Mouse (Mus musculus): ENCODE measurements at regions not wholly inside any gene's neighbourhood (a gene's known extent, or its start where the extent isn't known, plus 50 kb on each side); places are given as distances from the start of the nearest gene placed in this dataset.
"Not testable (repeated sequence)": the region's sequence is repeated elsewhere in the genome, so short reads cannot be mapped to it uniquely, and the experiment has no call there.

DNA sequence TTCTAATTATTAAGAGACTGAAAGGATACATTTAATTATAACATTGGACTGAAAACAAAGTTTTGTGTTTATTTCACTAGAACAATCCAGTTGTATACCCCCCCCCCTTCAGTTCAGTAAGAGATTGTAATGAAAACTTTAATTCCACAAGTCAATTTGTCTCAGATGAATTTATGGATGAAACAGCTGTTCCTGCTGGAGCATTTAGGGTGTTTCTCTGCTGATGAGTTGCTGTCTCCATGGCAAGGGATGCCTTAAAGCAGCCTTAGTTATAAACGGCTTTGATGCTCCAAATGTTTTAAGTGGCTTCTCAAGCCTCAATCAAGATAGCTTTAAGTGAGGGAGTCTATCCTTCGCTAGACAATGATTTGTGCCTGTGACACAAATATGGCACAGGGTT, 112.1 kb upstream of the Ctso start:
- no peaks in the 10 kb centered on the region for H3K4me1 ChIP-seq (ENCODE audit: control insufficient read depth, insufficient read depth, low read length)
- DNase-seq (ENCODE audit: low spot score) = no peak
- H3K4me2 ChIP-seq (ENCODE audit: low read length) = no peak overlapping the region
- H3K9ac ChIP-seq (ENCODE audit: low read length) = no peak overlapping the region
- H3K27me3 ChIP-seq (replicated peaks; ENCODE audit: control insufficient read depth, insufficient read depth, low read length) = no peaks in the 10 kb centered on the region
- WGBS = 84% methylated on average over 2 of the region's 2 CpGs
- H3K4me3 ChIP-seq (ENCODE audit: low read depth, low read length) = no peak overlapping the region
- no peak for ATAC-seq
- no peak overlapping the region for H3K27ac ChIP-seq (ENCODE audit: low read depth, low read length)
- H3K9me3 ChIP-seq (replicated peaks; ENCODE audit: control insufficient read depth, low read length) = no peaks in the 10 kb centered on the region
- no peaks in the 10 kb centered on the region for H3K36me3 ChIP-seq (ENCODE audit: control insufficient read depth, insufficient read depth, low read length)

DNA sequence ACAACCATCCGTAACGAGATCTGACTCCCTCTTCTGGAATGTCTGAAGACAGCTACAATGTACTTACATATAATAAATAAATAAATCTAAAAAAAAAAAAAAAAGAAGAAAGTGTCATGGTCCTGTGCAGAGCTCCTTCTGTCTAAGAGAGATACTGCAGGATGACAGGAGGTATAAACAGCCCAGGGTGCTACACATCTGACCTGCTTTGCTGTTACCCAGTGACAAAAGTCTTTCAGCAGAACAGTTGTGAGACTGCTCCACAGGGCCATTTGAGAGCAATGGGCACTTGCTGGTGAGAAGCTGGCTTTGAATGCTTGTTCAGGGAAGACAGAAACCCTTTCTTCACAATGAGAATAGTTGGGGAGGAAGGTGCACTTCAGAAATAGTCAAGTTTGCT, 102.9 kb upstream of the Ctso start:
- peak; percentile 16 for DNase-seq (ENCODE audit: low spot score)
- WGBS = no CpG with 5 or more reads among the region's 2 CpGs
- ATAC-seq = peak; percentile 38; the same call in 1 of the 2 replicates

DNA sequence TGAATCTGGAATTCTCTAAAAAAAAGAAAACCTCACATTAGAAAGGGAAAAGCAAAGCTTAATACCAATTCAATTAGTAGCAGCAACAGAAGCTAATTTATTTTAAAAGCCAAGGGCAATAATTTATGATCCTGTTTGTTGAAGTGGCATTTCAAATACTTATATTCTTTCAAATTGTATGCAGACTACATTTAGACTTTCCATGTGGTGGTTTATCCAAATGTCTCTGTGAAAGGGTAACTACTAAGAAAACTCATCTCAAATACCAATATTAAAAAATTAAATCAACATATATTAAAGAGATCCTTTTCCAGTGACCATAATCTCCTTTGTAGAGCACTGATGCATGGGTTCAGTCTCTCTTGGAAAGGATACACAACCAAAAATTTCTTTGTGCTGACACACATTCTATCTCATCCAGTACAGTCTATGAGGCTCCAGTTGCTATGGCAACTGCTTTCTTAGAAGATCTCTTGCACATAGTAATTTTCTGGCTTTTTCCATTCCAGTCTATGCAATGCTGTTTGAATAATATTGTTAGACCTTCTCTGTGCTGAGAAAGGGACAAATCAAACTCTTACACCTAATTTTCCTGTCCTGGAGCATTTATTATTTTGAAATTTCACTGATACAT, 102.3 kb upstream of the Ctso start:
- DNase-seq (ENCODE audit: low spot score) (peak; percentile 91), ATAC-seq (peak; percentile 93)
- no peaks in the 10 kb centered on the region for H3K36me3 ChIP-seq (ENCODE audit: control insufficient read depth, insufficient read depth, low read length)
- H3K9me3 ChIP-seq (replicated peaks; ENCODE audit: control insufficient read depth, low read length) = no peaks in the 10 kb centered on the region
- H3K27me3 ChIP-seq (replicated peaks; ENCODE audit: control insufficient read depth, insufficient read depth, low read length) = no peaks in the 10 kb centered on the region
- no peak overlapping the region for H3K9ac ChIP-seq (ENCODE audit: low read length)
- no peak overlapping the region for H3K4me3 ChIP-seq (ENCODE audit: low read depth, low read length)
- no peak overlapping the region for H3K27ac ChIP-seq (ENCODE audit: low read depth, low read length)
- no peaks in the 10 kb centered on the region for H3K4me1 ChIP-seq (ENCODE audit: control insufficient read depth, insufficient read depth, low read length)
- H3K4me2 ChIP-seq (ENCODE audit: low read length) = no peak overlapping the region

More for the DNA sequence above, 102.9 kb upstream of the Ctso start:
- Histone ChIP-seq H3K27me3 (replicated peaks; ENCODE audit: control insufficient read depth, insufficient read depth, low read length) (no peaks in the 10 kb centered on the region), H3K36me3 (ENCODE audit: control insufficient read depth, insufficient read depth, low read length) (no peaks in the 10 kb centered on the region), H3K4me3 (ENCODE audit: low read depth, low read length) (no peak overlapping the region), H3K4me1 (ENCODE audit: control insufficient read depth, insufficient read depth, low read length) (no peaks in the 10 kb centered on the region), H3K27ac (ENCODE audit: low read depth, low read length) (no peak overlapping the region), H3K9ac (ENCODE audit: low read length) (no peak overlapping the region), H3K9me3 (replicated peaks; ENCODE audit: control insufficient read depth, low read length) (no peaks in the 10 kb centered on the region), H3K4me2 (ENCODE audit: low read length) (no peak overlapping the region)

DNA sequence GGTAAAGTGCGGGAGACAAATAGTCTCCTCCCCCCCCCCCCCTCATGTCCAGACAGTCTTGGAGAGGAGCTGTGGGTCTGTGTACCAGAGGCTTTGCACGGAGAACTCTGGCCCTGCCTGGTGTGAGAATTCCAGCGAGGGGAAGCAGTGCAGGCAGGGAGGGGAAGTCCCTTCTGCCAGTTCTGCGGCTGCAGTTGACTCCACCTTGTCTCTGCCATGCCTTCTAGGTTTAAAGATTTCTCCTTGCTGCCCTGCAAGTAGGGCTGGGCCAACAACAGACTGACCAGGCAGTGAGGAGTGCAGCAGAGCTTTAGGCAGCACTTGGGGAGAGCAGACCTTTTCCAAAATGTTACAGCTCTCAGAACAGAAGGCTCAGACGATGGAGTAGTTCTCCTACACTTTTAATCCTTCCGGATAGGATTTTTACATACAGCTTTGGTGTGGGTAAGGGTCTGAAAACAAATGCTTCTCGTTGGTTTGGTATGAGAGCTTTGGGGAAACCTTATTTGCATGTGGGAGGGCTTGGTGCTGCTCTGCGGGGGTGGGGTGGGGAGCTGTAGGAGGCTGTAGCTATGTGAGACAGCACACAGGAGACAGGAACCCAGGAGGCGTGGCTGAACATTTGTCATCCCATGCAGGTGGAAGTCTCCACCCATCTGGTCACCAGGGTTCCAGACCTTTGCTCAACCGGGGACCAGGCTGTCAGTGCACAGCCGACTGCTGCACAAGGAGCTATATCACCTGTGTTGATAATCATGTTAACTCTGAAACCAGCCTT, 96.8 kb upstream of the Ctso start:
- Histone ChIP-seq H3K4me3 (ENCODE audit: low read depth, low read length) (no peak overlapping the region), H3K27me3 (replicated peaks; ENCODE audit: control insufficient read depth, insufficient read depth, low read length) (no peaks in the 10 kb centered on the region), H3K9ac (ENCODE audit: low read length) (no peak overlapping the region), H3K36me3 (ENCODE audit: control insufficient read depth, insufficient read depth, low read length) (no peaks in the 10 kb centered on the region), H3K4me1 (ENCODE audit: control insufficient read depth, insufficient read depth, low read length) (no peaks in the 10 kb centered on the region), H3K4me2 (ENCODE audit: low read length) (no peak overlapping the region), H3K27ac (ENCODE audit: low read depth, low read length) (no peak overlapping the region), H3K9me3 (replicated peaks; ENCODE audit: control insufficient read depth, low read length) (no peaks in the 10 kb centered on the region)
- DNase-seq (ENCODE audit: low spot score) = no peak
- no peak for ATAC-seq
- WGBS = 14% methylated on average over 11 of the region's 11 CpGs

DNA sequence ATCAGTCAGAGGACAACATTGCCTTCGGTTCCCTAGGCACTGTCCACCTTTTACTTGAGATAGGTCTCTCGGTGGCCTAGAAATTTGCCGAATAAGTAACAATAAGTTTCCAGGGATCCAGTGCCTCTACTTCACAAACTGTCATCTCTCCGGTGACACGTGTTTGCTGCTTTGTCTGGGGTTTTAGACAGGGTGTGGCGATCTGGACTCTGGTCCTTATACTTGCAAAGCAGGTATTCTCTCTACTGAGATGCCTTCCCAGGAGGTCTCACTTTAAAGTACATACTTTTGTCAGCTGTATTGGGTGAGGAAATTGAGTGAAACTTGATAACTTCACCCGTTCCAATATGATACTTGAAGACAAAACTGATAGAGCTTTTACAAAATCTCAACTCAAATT, 95.9 kb upstream of the Ctso start:
- H3K27ac ChIP-seq (ENCODE audit: low read depth, low read length) = no peak overlapping the region
- H3K36me3 ChIP-seq (ENCODE audit: control insufficient read depth, insufficient read depth, low read length) = no peaks in the 10 kb centered on the region
- no peaks in the 10 kb centered on the region for H3K4me1 ChIP-seq (ENCODE audit: control insufficient read depth, insufficient read depth, low read length)
- ATAC-seq = no peak
- H3K4me2 ChIP-seq (ENCODE audit: low read length) = no peak overlapping the region
- no peak overlapping the region for H3K4me3 ChIP-seq (ENCODE audit: low read depth, low read length)
- no peak for DNase-seq (ENCODE audit: low spot score)
- H3K9me3 ChIP-seq (replicated peaks; ENCODE audit: control insufficient read depth, low read length) = no peaks in the 10 kb centered on the region
- H3K9ac ChIP-seq (ENCODE audit: low read length) = no peak overlapping the region
- no peaks in the 10 kb centered on the region for H3K27me3 ChIP-seq (replicated peaks; ENCODE audit: control insufficient read depth, insufficient read depth, low read length)
- WGBS = 82% methylated on average over 7 of the region's 7 CpGs

DNA sequence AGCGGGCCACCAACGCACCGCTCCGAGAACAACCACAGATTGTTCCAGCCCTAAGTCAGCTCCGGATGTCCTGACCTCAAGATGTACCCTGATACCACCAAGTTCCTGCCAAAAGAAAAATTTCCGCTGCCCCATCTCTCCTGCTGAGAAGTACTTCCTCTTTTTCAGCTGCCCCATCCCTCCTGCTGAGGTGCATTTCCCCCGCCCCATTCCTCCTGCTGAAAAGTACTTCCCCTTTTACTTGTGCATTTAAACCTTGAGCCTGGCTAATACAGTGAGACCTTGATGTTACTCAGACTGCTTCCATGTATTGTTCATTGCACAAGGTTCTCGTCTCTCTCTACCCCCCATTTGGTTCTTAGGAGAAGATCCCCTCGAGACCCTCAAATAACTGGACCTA, 94.3 kb upstream of the Ctso start:
- not testable (repeated sequence) for H3K4me2 ChIP-seq (ENCODE audit: low read length); H3K9ac ChIP-seq (ENCODE audit: low read length); H3K27me3 ChIP-seq (replicated peaks; ENCODE audit: control insufficient read depth, insufficient read depth, low read length); H3K27ac ChIP-seq (ENCODE audit: low read depth, low read length); H3K4me3 ChIP-seq (ENCODE audit: low read depth, low read length); DNase-seq (ENCODE audit: low spot score); H3K36me3 ChIP-seq (ENCODE audit: control insufficient read depth, insufficient read depth, low read length); ATAC-seq; H3K9me3 ChIP-seq (replicated peaks; ENCODE audit: control insufficient read depth, low read length); H3K4me1 ChIP-seq (ENCODE audit: control insufficient read depth, insufficient read depth, low read length)
- WGBS = 90% methylated on average over 9 of the region's 9 CpGs

DNA sequence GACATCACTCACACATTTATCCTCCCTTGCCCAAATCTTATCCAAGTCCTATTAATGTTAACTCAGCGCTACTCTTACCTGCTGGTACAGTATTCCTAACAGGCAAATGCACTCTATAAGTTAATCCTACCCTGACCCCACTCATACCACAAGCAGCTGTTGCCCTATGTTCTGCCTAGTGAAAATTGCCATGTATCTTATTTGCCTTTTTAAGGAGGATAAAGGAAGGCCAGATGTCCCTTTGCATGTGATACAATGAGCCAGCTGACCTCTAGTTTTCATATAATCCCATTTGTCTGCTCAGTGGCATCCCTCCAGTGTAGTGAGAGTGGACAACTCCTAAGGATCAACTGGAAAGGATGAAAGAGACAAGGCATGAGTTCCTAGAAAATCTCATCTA, 67.9 kb upstream of the Ctso start:
- Histone ChIP-seq H3K27me3 (replicated peaks; ENCODE audit: control insufficient read depth, insufficient read depth, low read length) (no peaks in the 10 kb centered on the region), H3K27ac (ENCODE audit: low read depth, low read length) (no peak overlapping the region), H3K4me1 (ENCODE audit: control insufficient read depth, insufficient read depth, low read length) (no peaks in the 10 kb centered on the region), H3K9me3 (replicated peaks; ENCODE audit: control insufficient read depth, low read length) (no peaks in the 10 kb centered on the region), H3K9ac (ENCODE audit: low read length) (no peak overlapping the region), H3K4me2 (ENCODE audit: low read length) (no peak overlapping the region), H3K36me3 (ENCODE audit: control insufficient read depth, insufficient read depth, low read length) (no peaks in the 10 kb centered on the region), H3K4me3 (ENCODE audit: low read depth, low read length) (no peak overlapping the region)
- DNase-seq (ENCODE audit: low spot score) (no peak), ATAC-seq (no peak)
- WGBS = 95% methylated on average over 1 of the region's 1 CpGs
